Mouse (Mus musculus): ENCODE results near the gene Ppif. TPM values are rescaled to one million over a fixed set of nuclear protein-coding genes. Genes with fewer than 3 reads are reported as not detected.

Ppif gene
- polyA plus RNA-seq, 1 experiment from 2014 or later, result 13.8 TPM

DNA sequence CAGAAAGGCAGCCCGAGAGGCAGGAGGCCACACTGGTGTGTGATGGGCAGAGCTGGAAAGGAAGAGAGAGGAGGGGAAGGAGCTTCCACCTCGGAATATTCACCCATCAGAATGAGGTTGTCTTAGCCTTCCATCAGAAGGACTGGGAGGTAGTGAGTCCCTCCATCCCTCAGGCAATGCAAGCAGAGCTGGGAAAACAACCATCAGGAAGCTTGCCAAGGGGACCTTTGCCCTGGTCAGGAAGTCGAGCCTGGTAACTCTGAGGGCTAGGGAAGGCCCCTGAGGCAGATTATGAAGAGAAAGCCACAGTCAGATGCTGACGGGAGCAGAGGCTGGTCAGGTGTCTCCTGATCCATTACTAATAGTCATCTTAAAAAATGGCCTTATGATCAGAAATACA is 31.7 kb downstream of the Ppif start:
- DNase-seq (ENCODE audit: low spot score), result no peak
- 31% methylated on average over 4 of the region's 4 CpGs for WGBS
- H3K9me3 ChIP-seq (ENCODE audit: low read length), result no peaks in the 10 kb centered on the region
- peak overlapping the region; percentile 68 for H3K27ac ChIP-seq (ENCODE audit: low read length)
- no peak overlapping the region for H3K4me3 ChIP-seq (ENCODE audit: low read depth, low read length)
- no peak for TF ChIP-seq EP300 (IDR thresholded peaks at IDR 0.05)
- no peak for TF ChIP-seq CTCF (IDR thresholded peaks at IDR 0.05)
- peaks cover 4% of the 10 kb centered on the region; the same call in 1 of the 2 replicates for H3K4me1 ChIP-seq (ENCODE audit: insufficient read depth, low read depth, low read length)
- H3K4me2 ChIP-seq (replicated peaks; ENCODE audit: low read depth, low read length), result no peak overlapping the region
- no peaks in the 10 kb centered on the region for H3K27me3 ChIP-seq (replicated peaks; ENCODE audit: insufficient read depth, low read length)
- H3K9ac ChIP-seq (replicated peaks; ENCODE audit: low read depth), result no peak overlapping the region
- ATAC-seq, result no peak
- H3K36me3 ChIP-seq (ENCODE audit: insufficient read depth, low read length), result no peaks in the 10 kb centered on the region

GRCm38 (mm10) chr14:25726226-25727148 is 32.5 kb downstream of the Ppif start:
- WGBS, result 58% methylated on average over 20 of the region's 20 CpGs
- ATAC-seq, result no peak
- TF ChIP-seq EP300 (IDR thresholded peaks at IDR 0.05), result no peak
- TF ChIP-seq CTCF (IDR thresholded peaks at IDR 0.05), result peak; percentile 89

GRCm38 (mm10) chr14:25727149-25727510 is 33.2 kb downstream of the Ppif start:
- H3K9ac ChIP-seq (replicated peaks; ENCODE audit: low read depth), result no peak overlapping the region
- DNase-seq (ENCODE audit: low spot score), result no peak
- ATAC-seq, result no peak

More at GRCm38 (mm10) chr14:25726226-25727148, 32.5 kb downstream of the Ppif start:
- peaks cover 4% of the 10 kb centered on the region; the same call in 1 of the 2 replicates for H3K4me1 ChIP-seq (ENCODE audit: insufficient read depth, low read depth, low read length)
- H3K27ac ChIP-seq (ENCODE audit: low read length), result peak overlapping the region; percentile 68; the same call in 1 of the 2 replicates
- H3K27me3 ChIP-seq (replicated peaks; ENCODE audit: insufficient read depth, low read length), result no peaks in the 10 kb centered on the region
- H3K9ac ChIP-seq (replicated peaks; ENCODE audit: low read depth), result no peak overlapping the region
- DNase-seq (ENCODE audit: low spot score), result peak; percentile 64
- H3K36me3 ChIP-seq (ENCODE audit: insufficient read depth, low read length), result no peaks in the 10 kb centered on the region
- no peak overlapping the region for H3K4me2 ChIP-seq (replicated peaks; ENCODE audit: low read depth, low read length)
- no peaks in the 10 kb centered on the region for H3K9me3 ChIP-seq (ENCODE audit: low read length)
- no peak overlapping the region for H3K4me3 ChIP-seq (ENCODE audit: low read depth, low read length)

DNA sequence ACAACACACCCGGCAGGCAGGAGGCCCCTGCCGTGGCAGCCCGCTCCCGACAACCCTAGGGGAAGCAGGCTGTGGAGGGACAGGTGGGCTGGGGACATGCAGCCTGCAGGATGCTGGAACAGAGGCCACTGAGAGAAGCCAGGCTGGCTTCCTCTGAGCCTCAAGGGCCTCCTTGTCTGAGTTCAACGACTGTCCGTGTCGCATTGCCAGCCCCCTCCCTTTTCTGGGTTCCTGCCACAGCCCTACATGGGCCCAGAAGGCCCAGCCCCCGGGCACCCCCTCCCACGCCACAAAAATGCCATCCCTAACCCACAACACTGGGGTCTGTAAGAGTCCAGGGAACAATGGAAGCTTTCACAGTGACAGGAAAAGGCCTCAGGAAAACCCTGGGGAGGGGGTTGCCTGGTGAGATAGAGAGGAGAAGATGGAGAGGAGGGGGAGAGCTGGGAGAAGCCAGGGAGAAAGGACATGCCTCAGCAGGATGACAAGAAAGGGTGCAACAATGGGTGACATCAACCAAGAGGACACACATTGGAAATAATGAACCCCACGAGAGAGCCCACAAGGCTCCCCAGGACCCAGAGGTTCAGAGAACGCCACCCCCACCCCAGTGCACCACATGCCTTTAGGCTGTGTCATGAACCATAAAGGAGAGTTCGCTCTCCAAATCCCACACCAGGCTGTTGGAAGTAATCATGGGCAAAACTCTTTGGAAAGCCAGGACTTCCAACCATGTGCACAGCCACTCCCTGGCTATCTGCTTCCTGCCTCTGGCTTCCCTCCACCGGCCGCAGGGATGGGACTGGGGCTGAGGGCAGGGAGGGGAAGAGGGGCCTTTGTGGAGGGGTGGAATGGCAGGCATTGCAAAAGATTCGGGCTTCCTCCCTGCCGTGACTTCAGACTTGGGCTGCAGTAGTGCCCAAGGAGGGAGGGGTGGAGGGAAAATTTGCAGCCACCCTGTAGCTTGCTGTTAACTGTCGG is 41.1 kb downstream of the Ppif start:
- Histone ChIP-seq H3K27ac (ENCODE audit: low read length) (peak overlapping the region; percentile 66), H3K4me2 (replicated peaks; ENCODE audit: low read depth, low read length) (no peak overlapping the region), H3K27me3 (replicated peaks; ENCODE audit: insufficient read depth, low read length) (no peaks in the 10 kb centered on the region), H3K4me3 (ENCODE audit: low read depth, low read length) (no peak overlapping the region), H3K4me1 (ENCODE audit: insufficient read depth, low read depth, low read length) (peaks cover 33% of the 10 kb centered on the region; the same call in 1 of the 2 replicates), H3K36me3 (ENCODE audit: insufficient read depth, low read length) (no peaks in the 10 kb centered on the region), H3K9ac (replicated peaks; ENCODE audit: low read depth) (no peak overlapping the region), H3K9me3 (ENCODE audit: low read length) (no peaks in the 10 kb centered on the region)
- TF ChIP-seq CTCF (IDR thresholded peaks at IDR 0.05) (no peak), EP300 (IDR thresholded peaks at IDR 0.05) (no peak)
- ATAC-seq (peak; percentile 58), DNase-seq (ENCODE audit: low spot score) (peak; percentile 75)
- 26% methylated on average over 16 of the region's 17 CpGs for WGBS

More at GRCm38 (mm10) chr14:25727149-25727510, 33.2 kb downstream of the Ppif start:
- TF ChIP-seq EP300 (IDR thresholded peaks at IDR 0.05) (no peak), CTCF (IDR thresholded peaks at IDR 0.05) (no peak; the same call in 1 of the 2 replicates)
- Histone ChIP-seq H3K4me1 (ENCODE audit: insufficient read depth, low read depth, low read length) (peaks cover 4% of the 10 kb centered on the region; the same call in 1 of the 2 replicates), H3K27me3 (replicated peaks; ENCODE audit: insufficient read depth, low read length) (no peaks in the 10 kb centered on the region), H3K27ac (ENCODE audit: low read length) (no peak overlapping the region), H3K4me2 (replicated peaks; ENCODE audit: low read depth, low read length) (no peak overlapping the region), H3K9me3 (ENCODE audit: low read length) (no peaks in the 10 kb centered on the region), H3K36me3 (ENCODE audit: insufficient read depth, low read length) (no peaks in the 10 kb centered on the region), H3K4me3 (ENCODE audit: low read depth, low read length) (no peak overlapping the region)
- 67% methylated on average over 5 of the region's 5 CpGs for WGBS

GRCm38 (mm10) chr14:25736140-25736539 is 42.2 kb downstream of the Ppif start:
- Histone ChIP-seq H3K27ac (ENCODE audit: low read length) (peak overlapping the region; percentile 38), H3K9ac (replicated peaks; ENCODE audit: low read depth) (no peak overlapping the region), H3K4me3 (ENCODE audit: low read depth, low read length) (no peak overlapping the region), H3K9me3 (ENCODE audit: low read length) (no peaks in the 10 kb centered on the region), H3K4me2 (replicated peaks; ENCODE audit: low read depth, low read length) (no peak overlapping the region), H3K36me3 (ENCODE audit: insufficient read depth, low read length) (no peaks in the 10 kb centered on the region), H3K27me3 (replicated peaks; ENCODE audit: insufficient read depth, low read length) (no peaks in the 10 kb centered on the region), H3K4me1 (ENCODE audit: insufficient read depth, low read depth, low read length) (peaks cover 33% of the 10 kb centered on the region; the same call in 1 of the 2 replicates)
- ATAC-seq (peak; percentile 14; the same call in 1 of the 2 replicates), DNase-seq (ENCODE audit: low spot score) (no peak)
- 50% methylated on average over 3 of the region's 3 CpGs for WGBS
- no peak for TF ChIP-seq EP300 (IDR thresholded peaks at IDR 0.05)
- no peak for TF ChIP-seq CTCF (IDR thresholded peaks at IDR 0.05)
